Mouse (Mus musculus) heart, embryonic 16.5 days (tissue): ENCODE measurements at regions not wholly inside any gene's neighbourhood (a gene's known extent, or its start where the extent isn't known, plus 50 kb on each side); places are given as distances from the start of the nearest gene placed in this dataset.

Source experiments
- ATAC-seq: fragments of 200-750 bp; cut with Nextera tagmentation; replicated peaks from 2 replicates; pipeline ENCODE4 v1.8.0; 2017; ENCODE audit warnings: moderate number of reproducible peaks; ENCODE audit not compliant: insufficient read depth, low FRiP score; ENCODE audit errors: extremely low read depth
- H3K27ac ChIP-seq: fragments of 300-500 bp; sonication (generic); 2 replicates; pipeline ENCODE4 v1.5.1; 2014; ENCODE audit warnings: mild to moderate bottlenecking, low read length, control low read depth, moderate library complexity
- H3K27me3 ChIP-seq: fragments of 300-500 bp; sonication (generic); 2 replicates; pipeline ENCODE4 v1.6.1; 2014; ENCODE audit warnings: low read length, mixed read lengths; ENCODE audit not compliant: control insufficient read depth, insufficient read depth
- H3K36me3 ChIP-seq: fragments of 300-500 bp; sonication (generic); 2 replicates; pipeline ENCODE4 v1.6.1; 2014; ENCODE audit not compliant: control insufficient read depth, insufficient read depth
- H3K4me1 ChIP-seq: fragments of 300-500 bp; sonication (generic); 2 replicates; pipeline ENCODE4 v1.6.1; 2014; ENCODE audit warnings: low read length, mixed read lengths; ENCODE audit not compliant: control insufficient read depth, insufficient read depth
- H3K4me2 ChIP-seq: fragments of 300-500 bp; sonication (generic); 2 replicates; pipeline ENCODE4 v1.6.1; 2014; ENCODE audit warnings: low read depth, mild to moderate bottlenecking, control low read depth, low read length
- H3K4me3 ChIP-seq: fragments of 300-500 bp; sonication (generic); 2 replicates; pipeline ENCODE4 v1.5.1; 2014; ENCODE audit warnings: mild to moderate bottlenecking, control low read depth, low read length
- H3K9ac ChIP-seq: fragments of 300-500 bp; sonication (generic); 2 replicates; pipeline ENCODE4 v1.6.1; 2014; ENCODE audit warnings: low read length, control low read depth
- H3K9me3 ChIP-seq: fragments of 300-500 bp; sonication (generic); replicated peaks from 2 replicates; pipeline ENCODE4 v1.6.1; 2016; ENCODE audit warnings: low read length; ENCODE audit not compliant: control insufficient read depth
- WGBS: fragments of 180-500 bp; shearing (Covaris S2); extraction: QIAGEN DNeasy Blood & Tissue Kit; methylation state at CpG from one replicate; pipeline ENCODE4 v1.1.7; 2014; 5-methylcytosine and 5-hydroxymethylcytosine counted together

DNA sequence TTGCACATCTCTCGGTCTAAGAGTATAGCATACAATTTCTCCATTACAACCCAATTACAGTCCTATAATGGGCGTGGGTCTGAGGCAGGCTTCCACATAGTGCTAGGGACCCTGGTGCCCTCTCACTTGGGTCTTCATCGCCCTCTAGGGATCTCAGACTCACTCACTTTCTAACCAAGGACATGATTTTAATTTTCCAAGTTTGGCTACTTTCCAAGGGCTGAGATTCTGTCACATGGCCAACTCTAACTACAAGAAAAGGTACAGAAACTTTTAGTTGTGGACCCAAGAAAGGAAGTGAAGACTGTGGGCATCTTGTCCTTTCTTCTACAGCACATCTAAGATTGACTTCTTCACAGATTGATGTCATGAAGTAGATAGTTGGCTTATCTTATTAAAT lies 235.1 kb downstream of the Snx10 start:
- Histone ChIP-seq H3K9me3 (no peaks in the 10 kb centered on the region), H3K27ac (no peak overlapping the region), H3K4me3 (no peak overlapping the region), H3K4me1 (no peaks in the 10 kb centered on the region), H3K36me3 (no peaks in the 10 kb centered on the region), H3K27me3 (peaks cover 2% of the 10 kb centered on the region; the same call in 1 of the 2 replicates), H3K9ac (no peak overlapping the region), H3K4me2 (no peak overlapping the region)
- no peak for ATAC-seq
- 76% methylated on average over 3 of the region's 3 CpGs for WGBS

DNA sequence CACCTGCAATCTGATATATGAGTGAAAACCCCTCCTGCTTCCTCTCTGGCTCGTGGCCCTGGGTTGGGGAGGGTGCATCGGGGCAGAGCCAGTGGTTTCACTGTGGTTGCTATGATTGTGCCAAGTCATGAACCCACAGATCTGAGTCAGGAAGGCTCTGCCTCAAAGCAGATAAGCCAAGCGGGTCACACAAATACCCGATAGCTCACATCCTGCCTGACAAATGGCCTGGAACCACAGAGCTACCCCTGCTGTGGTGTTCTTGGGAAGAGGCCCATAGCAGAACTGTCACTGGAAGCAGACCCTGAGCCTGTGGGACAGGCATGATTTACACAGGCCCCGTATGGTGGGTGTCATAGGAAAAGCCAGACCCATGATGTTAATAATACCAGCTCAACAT lies 236.7 kb downstream of the Snx10 start:
- Histone ChIP-seq H3K4me3 (no peak overlapping the region), H3K27ac (no peak overlapping the region), H3K9me3 (no peaks in the 10 kb centered on the region), H3K27me3 (peaks cover 2% of the 10 kb centered on the region; the same call in 1 of the 2 replicates), H3K4me1 (no peaks in the 10 kb centered on the region), H3K4me2 (no peak overlapping the region), H3K9ac (no peak overlapping the region), H3K36me3 (no peaks in the 10 kb centered on the region)
- WGBS = 56% methylated on average over 5 of the region's 5 CpGs
- ATAC-seq = no peak

DNA sequence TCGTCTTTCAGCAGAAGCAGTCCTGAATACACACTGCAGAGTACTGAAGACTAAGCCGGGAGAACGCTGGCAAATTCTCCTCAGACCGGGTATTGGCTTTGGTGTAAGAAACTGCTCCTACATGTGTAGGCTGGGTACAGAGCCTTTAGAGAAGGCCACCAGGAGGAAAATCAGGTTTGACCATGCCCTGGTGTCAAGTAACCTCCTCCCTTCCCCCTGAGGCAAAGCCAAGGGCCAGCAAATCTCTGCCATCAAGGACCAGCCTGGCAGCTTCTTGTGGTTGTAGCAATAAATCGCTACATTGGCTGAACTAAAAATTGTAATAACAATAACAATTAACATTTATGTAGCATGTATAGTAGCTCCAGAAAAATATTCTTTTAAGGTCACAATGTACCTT lies 237.8 kb downstream of the Snx10 start:
- no peak for ATAC-seq
- no peaks in the 10 kb centered on the region for H3K9me3 ChIP-seq
- WGBS = 65% methylated on average over 5 of the region's 5 CpGs
- H3K9ac ChIP-seq = no peak overlapping the region
- H3K4me2 ChIP-seq = no peak overlapping the region
- H3K27me3 ChIP-seq = peaks cover 2% of the 10 kb centered on the region
- H3K27ac ChIP-seq = no peak overlapping the region
- H3K36me3 ChIP-seq = no peaks in the 10 kb centered on the region
- no peak overlapping the region for H3K4me3 ChIP-seq
- no peaks in the 10 kb centered on the region for H3K4me1 ChIP-seq

DNA sequence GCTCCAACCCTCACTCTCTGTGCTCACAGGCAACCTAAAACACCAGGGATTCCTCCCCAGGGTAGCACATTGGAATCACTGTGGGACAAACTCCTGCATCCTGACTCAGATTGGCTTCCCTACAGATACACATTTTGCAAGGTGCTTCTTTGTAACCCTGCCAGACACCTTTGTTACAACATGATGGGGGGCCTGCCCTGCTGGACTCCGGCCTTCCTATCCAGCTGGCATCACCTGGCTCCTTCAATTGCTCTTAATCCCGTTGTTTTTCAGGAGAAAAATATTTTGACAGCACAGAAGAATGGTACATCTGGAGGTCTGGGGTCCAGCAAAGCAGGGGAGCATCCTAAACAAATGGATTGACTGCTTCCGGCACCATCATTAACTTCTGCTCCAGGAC lies 242.8 kb downstream of the Snx10 start:
- Histone ChIP-seq H3K27ac (no peak overlapping the region), H3K9ac (no peak overlapping the region), H3K27me3 (peaks cover 2% of the 10 kb centered on the region), H3K36me3 (no peaks in the 10 kb centered on the region), H3K4me2 (no peak overlapping the region), H3K4me1 (peaks cover 10% of the 10 kb centered on the region), H3K9me3 (no peaks in the 10 kb centered on the region), H3K4me3 (no peak overlapping the region)
- ATAC-seq = no peak
- WGBS = 50% methylated on average over 3 of the region's 3 CpGs

- Histone ChIP-seq H3K9ac (peak overlapping the region; percentile 48), H3K27ac (peak overlapping the region; percentile 47)
- 12% methylated on average over 15 of the region's 15 CpGs for WGBS
Observed at GRCm38 (mm10) chr6:51767582-51768341, 244.1 kb downstream of the Snx10 start.

GRCm38 (mm10) chr6:51771001-51771400 lies 241.3 kb downstream of the Skap2 start:
- no peak overlapping the region for H3K27ac ChIP-seq
- no peak for ATAC-seq
- no peak overlapping the region for H3K4me2 ChIP-seq
- no peaks in the 10 kb centered on the region for H3K9me3 ChIP-seq
- no peaks in the 10 kb centered on the region for H3K36me3 ChIP-seq
- H3K27me3 ChIP-seq = no peaks in the 10 kb centered on the region; the same call in 1 of the 2 replicates
- H3K9ac ChIP-seq = no peak overlapping the region
- 69% methylated on average over 9 of the region's 9 CpGs for WGBS
- H3K4me3 ChIP-seq = no peak overlapping the region
- peaks cover 10% of the 10 kb centered on the region for H3K4me1 ChIP-seq

More at GRCm38 (mm10) chr6:51767582-51768341, 244.1 kb downstream of the Snx10 start:
- Histone ChIP-seq H3K9me3 (no peaks in the 10 kb centered on the region), H3K27me3 (peaks cover 2% of the 10 kb centered on the region), H3K36me3 (no peaks in the 10 kb centered on the region), H3K4me3 (peak overlapping the region; percentile 31), H3K4me2 (peak overlapping the region; percentile 59), H3K4me1 (peaks cover 10% of the 10 kb centered on the region)
- ATAC-seq = peak; percentile 92

- Histone ChIP-seq H3K27ac (no peak overlapping the region), H3K27me3 (no peaks in the 10 kb centered on the region; the same call in 1 of the 2 replicates), H3K4me3 (no peak overlapping the region), H3K4me2 (no peak overlapping the region), H3K4me1 (peaks cover 10% of the 10 kb centered on the region), H3K9ac (no peak overlapping the region), H3K9me3 (no peaks in the 10 kb centered on the region), H3K36me3 (no peaks in the 10 kb centered on the region)
- no peak for ATAC-seq
- 71% methylated on average over 11 of the region's 11 CpGs for WGBS
Observed at GRCm38 (mm10) chr6:51771424-51771823, 240.9 kb downstream of the Skap2 start.

DNA sequence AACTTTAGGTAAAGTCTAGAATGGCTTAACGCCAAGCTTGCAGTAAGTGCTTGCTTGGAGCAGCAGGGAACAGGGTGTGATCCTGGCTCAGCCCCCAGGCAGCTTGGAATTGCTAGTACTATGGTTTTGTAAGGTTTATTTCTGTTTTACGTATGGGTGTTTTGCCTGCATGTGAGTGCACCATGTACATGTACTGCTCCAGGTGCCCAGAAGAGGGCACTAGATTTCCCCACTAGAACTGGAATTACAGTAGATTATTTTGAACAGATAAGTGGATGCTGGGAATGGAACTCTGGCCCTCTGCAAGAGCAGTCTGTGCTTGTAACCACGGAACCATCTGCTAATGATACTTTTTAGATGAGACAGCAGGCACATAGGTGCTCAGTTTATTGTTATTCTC lies 237.6 kb downstream of the Skap2 start:
- no peak overlapping the region for H3K4me2 ChIP-seq
- no peaks in the 10 kb centered on the region for H3K36me3 ChIP-seq
- no peaks in the 10 kb centered on the region for H3K4me1 ChIP-seq
- H3K27me3 ChIP-seq = no peaks in the 10 kb centered on the region
- no peak overlapping the region for H3K4me3 ChIP-seq
- ATAC-seq = no peak
- H3K9ac ChIP-seq = no peak overlapping the region
- H3K27ac ChIP-seq = no peak overlapping the region
- WGBS = 83% methylated on average over 3 of the region's 3 CpGs
- no peaks in the 10 kb centered on the region for H3K9me3 ChIP-seq

- H3K4me3 ChIP-seq = no peak overlapping the region
- WGBS = 29% methylated on average over 3 of the region's 3 CpGs
- H3K9ac ChIP-seq = no peak overlapping the region
- no peak overlapping the region for H3K4me2 ChIP-seq
- no peaks in the 10 kb centered on the region for H3K4me1 ChIP-seq
- H3K36me3 ChIP-seq = no peaks in the 10 kb centered on the region
- H3K9me3 ChIP-seq = no peaks in the 10 kb centered on the region
- H3K27ac ChIP-seq = no peak overlapping the region
- no peaks in the 10 kb centered on the region for H3K27me3 ChIP-seq
- no peak for ATAC-seq
Observed at GRCm38 (mm10) chr6:51785615-51786014, 226.7 kb downstream of the Skap2 start.
